Mouse (Mus musculus) midbrain, embryonic 12.5 days (tissue): ENCODE measurements at regions not wholly inside any gene's neighbourhood (a gene's known extent, or its start where the extent isn't known, plus 50 kb on each side); places are given as distances from the start of the nearest gene placed in this dataset.

Experiments
- ATAC-seq: fragments of 200-750 bp; cut with Nextera tagmentation; 2 replicates; pipeline ENCODE4 v1.8.0; 2017; ENCODE audit warnings: low read depth, moderate TSS enrichment, moderate library complexity; ENCODE audit not compliant: low FRiP score
- H3K27ac ChIP-seq: fragments of 300-500 bp; sonication (generic); replicated peaks from 2 replicates; pipeline ENCODE4 v1.5.1; 2016; ENCODE audit warnings: mild to moderate bottlenecking
- H3K27me3 ChIP-seq: fragments of 300-500 bp; sonication (generic); 2 replicates; pipeline ENCODE4 v1.6.1; 2016; ENCODE audit warnings: mild to moderate bottlenecking
- H3K36me3 ChIP-seq: fragments of 300-500 bp; sonication (generic); 2 replicates; pipeline ENCODE4 v1.6.1; 2016
- H3K4me1 ChIP-seq: fragments of 300-500 bp; sonication (generic); 2 replicates; pipeline ENCODE4 v1.6.1; 2016
- H3K4me2 ChIP-seq: fragments of 300-500 bp; sonication (generic); replicated peaks from 2 replicates; pipeline ENCODE4 v1.6.1; 2016; ENCODE audit warnings: mild to moderate bottlenecking, moderate library complexity
- H3K4me3 ChIP-seq: fragments of 300-500 bp; sonication (generic); 2 replicates; pipeline ENCODE4 v1.5.1; 2016; ENCODE audit warnings: mild to moderate bottlenecking
- H3K9ac ChIP-seq: fragments of 300-500 bp; sonication (generic); replicated peaks from 2 replicates; pipeline ENCODE4 v1.6.1; 2016; ENCODE audit warnings: mild to moderate bottlenecking, moderate library complexity
- H3K9me3 ChIP-seq: fragments of 300-500 bp; sonication (generic); 2 replicates; pipeline ENCODE4 v1.6.1; 2016; ENCODE audit warnings: mild to moderate bottlenecking
- WGBS: fragments of 180-500 bp; shearing (Covaris S2); methylation state at CpG from one replicate; pipeline ENCODE4 v1.1.7; 2016; 5-methylcytosine and 5-hydroxymethylcytosine counted together

DNA sequence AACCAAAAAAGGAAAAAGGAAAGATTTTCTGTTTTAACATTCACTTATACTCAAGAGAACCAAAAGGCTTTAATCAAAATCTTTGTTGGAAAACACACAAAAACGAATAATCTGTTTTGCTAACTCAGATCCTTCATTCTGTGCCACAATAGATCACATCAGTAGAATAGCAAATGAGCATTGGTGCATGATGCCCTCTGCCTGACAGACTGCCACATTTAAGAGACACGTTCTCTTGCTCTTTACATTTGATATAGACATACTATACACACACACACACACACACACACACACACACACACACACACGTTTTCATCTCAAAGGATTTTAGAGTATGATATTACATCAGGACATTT, 1260.5 kb downstream of the Pla2g4a start:
- H3K9me3 ChIP-seq: no peaks in the 10 kb centered on the region
- peak; percentile 60; the same call in 1 of the 2 replicates for ATAC-seq
- H3K36me3 ChIP-seq: no peaks in the 10 kb centered on the region
- no peak overlapping the region for H3K27ac ChIP-seq
- no peaks in the 10 kb centered on the region for H3K27me3 ChIP-seq
- H3K9ac ChIP-seq: no peak overlapping the region
- WGBS: 42% methylated on average over 3 of the region's 3 CpGs
- H3K4me1 ChIP-seq: peaks cover 7% of the 10 kb centered on the region; the same call in 1 of the 2 replicates
- H3K4me2 ChIP-seq: no peak overlapping the region
- no peak overlapping the region for H3K4me3 ChIP-seq

DNA sequence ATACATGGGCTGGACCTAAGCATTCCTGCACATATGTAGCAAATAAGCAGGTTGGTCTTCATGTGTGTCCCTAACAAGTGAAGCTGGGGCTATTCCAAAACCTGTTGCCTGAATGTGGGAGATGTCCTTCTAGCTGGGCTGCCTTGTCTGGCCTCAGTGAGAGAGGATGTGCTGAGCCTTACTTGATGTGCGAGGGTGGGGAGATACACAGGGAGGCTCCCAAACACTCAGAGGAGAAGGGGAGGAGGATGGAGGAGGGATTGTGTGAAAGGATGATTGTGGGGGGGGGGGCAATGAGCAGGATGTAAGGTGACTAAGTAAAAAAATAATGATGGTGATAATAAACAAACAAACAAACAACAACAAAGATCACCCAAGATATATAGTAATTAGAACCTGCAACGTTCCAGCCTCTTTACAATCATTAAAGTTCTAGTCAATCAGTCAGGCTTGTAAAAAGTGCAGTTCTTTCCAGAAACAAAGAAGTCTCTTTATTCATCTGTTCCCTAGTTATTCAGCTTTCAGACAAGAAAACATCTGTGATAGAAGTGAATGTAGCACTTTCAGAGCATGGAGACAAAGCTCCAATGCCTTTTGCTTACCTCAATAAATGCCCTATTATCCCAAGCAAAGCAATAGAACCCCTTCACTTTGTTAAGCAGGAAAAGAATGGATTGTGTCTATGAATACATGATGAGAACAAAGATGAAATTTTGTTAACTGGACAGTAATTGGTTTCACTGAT, 1261.1 kb downstream of the Pla2g4a start:
- 0 out of 2 replicates have a peak, but pooled peaks have one; percentile 49 for ATAC-seq
- Histone ChIP-seq H3K9ac (no peak overlapping the region), H3K27me3 (no peaks in the 10 kb centered on the region), H3K4me3 (no peak overlapping the region), H3K27ac (no peak overlapping the region), H3K36me3 (no peaks in the 10 kb centered on the region), H3K9me3 (no peaks in the 10 kb centered on the region), H3K4me2 (no peak overlapping the region), H3K4me1 (peaks cover 7% of the 10 kb centered on the region; the same call in 1 of the 2 replicates)
- WGBS: 51% methylated on average over 2 of the region's 2 CpGs

DNA sequence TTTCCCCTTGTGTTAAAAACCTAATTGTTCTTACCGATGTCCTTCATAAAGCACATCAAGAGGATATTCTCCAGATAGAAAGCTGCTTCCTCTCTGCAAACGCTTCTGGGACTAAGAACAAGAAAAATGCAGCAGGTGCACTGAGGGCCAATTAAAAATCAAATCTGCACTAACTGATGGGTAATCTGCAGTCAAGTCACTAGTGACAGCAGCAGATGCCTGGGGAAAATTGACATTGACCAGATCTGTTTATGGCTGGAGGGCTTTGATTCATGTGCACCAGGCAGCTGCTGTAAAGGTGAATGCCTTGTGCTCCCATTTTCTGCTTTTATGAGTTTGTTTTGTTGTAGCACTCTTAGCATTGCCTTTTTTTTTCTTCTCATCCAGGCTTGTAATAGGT, 1271.0 kb downstream of the Pla2g4a start:
- 0 out of 2 replicates have a peak, but pooled peaks cover 6% of the 10 kb centered on the region for H3K4me1 ChIP-seq
- no peaks in the 10 kb centered on the region for H3K9me3 ChIP-seq
- H3K27ac ChIP-seq: peak overlapping the region; percentile 49
- no peaks in the 10 kb centered on the region for H3K36me3 ChIP-seq
- no peak overlapping the region for H3K4me3 ChIP-seq
- ATAC-seq: peak; percentile 83
- no peak overlapping the region for H3K4me2 ChIP-seq
- 51% methylated on average over 2 of the region's 2 CpGs for WGBS
- no peak overlapping the region for H3K9ac ChIP-seq
- no peaks in the 10 kb centered on the region for H3K27me3 ChIP-seq

GRCm38 (mm10) chr1:148689618-148690017, 1271.5 kb downstream of the Pla2g4a start:
- H3K36me3 ChIP-seq: no peaks in the 10 kb centered on the region
- H3K4me3 ChIP-seq: no peak overlapping the region
- H3K4me2 ChIP-seq: no peak overlapping the region
- H3K27ac ChIP-seq: peak overlapping the region; percentile 49
- H3K27me3 ChIP-seq: no peaks in the 10 kb centered on the region
- H3K9ac ChIP-seq: no peak overlapping the region
- WGBS: 76% methylated on average over 4 of the region's 4 CpGs
- 0 out of 2 replicates have a peak, but pooled peaks cover 6% of the 10 kb centered on the region for H3K4me1 ChIP-seq
- no peaks in the 10 kb centered on the region for H3K9me3 ChIP-seq
- ATAC-seq: peak; percentile 56

DNA sequence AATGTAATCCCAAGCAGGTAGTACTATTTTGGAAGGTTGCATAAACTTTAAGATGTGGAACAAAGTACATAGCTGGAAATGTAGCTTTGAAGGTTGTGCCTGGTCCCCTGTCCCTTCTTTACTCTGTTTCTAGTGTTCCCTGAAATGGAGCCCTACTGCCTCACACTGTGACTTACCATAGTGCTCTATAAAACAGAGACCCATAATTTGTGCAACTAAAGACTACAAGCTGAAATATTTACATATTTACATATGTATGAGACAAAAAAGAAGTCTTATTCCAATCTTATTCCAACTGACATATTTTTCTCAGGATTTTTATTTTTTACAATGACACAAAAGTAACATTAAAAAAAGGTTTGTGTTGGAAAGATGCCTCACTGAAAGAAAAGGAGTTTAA, 1285.6 kb downstream of the Pla2g4a start:
- no peaks in the 10 kb centered on the region for H3K36me3 ChIP-seq
- no peak overlapping the region for H3K9ac ChIP-seq
- no peak overlapping the region for H3K4me3 ChIP-seq
- no peak for ATAC-seq
- no peak overlapping the region for H3K4me2 ChIP-seq
- no peaks in the 10 kb centered on the region for H3K27me3 ChIP-seq
- no peaks in the 10 kb centered on the region for H3K4me1 ChIP-seq
- no peaks in the 10 kb centered on the region for H3K9me3 ChIP-seq
- H3K27ac ChIP-seq: no peak overlapping the region

GRCm38 (mm10) chr1:148664409-148664808, 1296.7 kb downstream of the Pla2g4a start:
- Histone ChIP-seq H3K9ac (no peak overlapping the region), H3K4me3 (no peak overlapping the region), H3K9me3 (no peaks in the 10 kb centered on the region), H3K4me2 (no peak overlapping the region), H3K27me3 (no peaks in the 10 kb centered on the region), H3K27ac (no peak overlapping the region), H3K36me3 (no peaks in the 10 kb centered on the region), H3K4me1 (no peaks in the 10 kb centered on the region)
- WGBS: 76% methylated on average over 4 of the region's 4 CpGs
- no peak for ATAC-seq

- Histone ChIP-seq H3K4me3 (no peak overlapping the region), H3K36me3 (no peaks in the 10 kb centered on the region), H3K27me3 (no peaks in the 10 kb centered on the region), H3K4me1 (no peaks in the 10 kb centered on the region), H3K9ac (no peak overlapping the region), H3K27ac (no peak overlapping the region), H3K9me3 (no peaks in the 10 kb centered on the region), H3K4me2 (no peak overlapping the region)
- 88% methylated on average over 1 of the region's 1 CpGs for WGBS
- no peak for ATAC-seq
These were observed 1304.1 kb downstream of the Pla2g4a start for GRCm38 (mm10) chr1:148656990-148657389.
